Mouse (Mus musculus): ENCODE data around the gene Phc1.
"Not testable (repeated sequence)": the region's sequence is repeated elsewhere in the genome, so short reads cannot be mapped to it uniquely, and the experiment has no call there.

The Phc1 gene

GRCm38 (mm10) chr6:122340349-122341000 is at the start of gene Phc1:
Gene Phc1 (minus strand): TSS chr6:122340561.
- peak in 1 of 2 experiments; percentile 56 for DNase-seq

DNA sequence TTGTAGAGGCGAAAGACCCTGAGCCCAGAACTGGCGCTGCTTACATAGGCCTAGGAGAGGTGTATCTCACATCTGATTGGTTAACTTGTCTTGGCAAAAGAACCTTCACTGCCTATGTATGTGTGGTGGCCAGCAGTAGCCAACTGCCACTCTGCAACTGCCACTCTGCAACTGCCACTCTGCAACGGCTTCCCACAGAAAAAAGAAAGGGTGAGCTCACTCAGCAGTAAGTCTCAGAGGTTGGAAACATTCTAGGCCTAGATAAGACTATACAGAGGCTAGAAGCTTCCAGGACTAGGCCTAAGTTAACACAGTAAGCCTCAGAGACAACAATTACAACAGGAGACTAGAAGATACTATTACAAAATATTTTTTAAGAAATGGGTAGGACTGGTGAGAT is 49.6 kb upstream of the Phc1 start:
- DNase-seq: not testable (repeated sequence)

DNA sequence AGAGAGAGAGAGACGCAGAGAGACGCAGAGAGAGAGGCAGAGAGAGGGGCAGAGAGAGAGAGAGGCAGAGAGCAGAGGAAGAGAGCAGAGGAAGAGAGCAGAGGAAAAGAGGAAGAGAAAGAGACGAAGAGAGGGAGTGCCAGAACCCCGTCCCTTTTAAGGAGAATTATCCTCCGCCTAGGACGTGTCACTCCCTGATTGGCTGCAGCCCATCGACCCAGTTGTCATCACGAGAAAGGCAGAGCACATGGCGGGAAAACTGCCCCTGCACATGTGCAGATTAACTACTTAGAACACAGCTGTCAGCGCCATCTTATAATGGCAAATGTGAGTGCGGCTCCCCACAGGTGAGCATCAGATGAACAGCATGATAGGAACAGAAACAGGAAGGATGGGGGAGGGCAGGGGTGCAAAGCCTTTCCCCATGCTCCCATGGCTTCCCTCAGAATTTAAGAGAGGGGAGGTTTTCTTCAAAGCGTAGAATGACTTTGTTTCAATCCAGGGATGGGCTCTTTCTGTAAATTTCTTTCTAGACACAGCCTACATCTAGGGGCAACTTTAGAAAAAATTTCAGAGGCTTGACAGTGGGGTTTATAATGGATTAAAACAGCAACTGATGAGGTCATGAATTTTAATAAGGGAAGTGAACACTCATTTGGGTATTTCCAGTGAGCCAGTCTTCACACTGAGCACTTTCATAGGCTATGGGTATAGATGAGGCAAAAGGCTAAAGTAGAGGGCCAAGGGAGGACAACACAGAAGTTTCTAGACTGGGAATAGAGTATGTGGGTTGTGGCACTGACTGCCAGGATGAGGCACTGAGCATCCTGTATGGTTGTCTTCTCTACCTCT is 47.0 kb upstream of the Phc1 start:
- DNase-seq: not testable (repeated sequence)

- no peak for DNase-seq
Observed at GRCm38 (mm10) chr6:122385724-122386123, 45.4 kb upstream of the Phc1 start.

DNA sequence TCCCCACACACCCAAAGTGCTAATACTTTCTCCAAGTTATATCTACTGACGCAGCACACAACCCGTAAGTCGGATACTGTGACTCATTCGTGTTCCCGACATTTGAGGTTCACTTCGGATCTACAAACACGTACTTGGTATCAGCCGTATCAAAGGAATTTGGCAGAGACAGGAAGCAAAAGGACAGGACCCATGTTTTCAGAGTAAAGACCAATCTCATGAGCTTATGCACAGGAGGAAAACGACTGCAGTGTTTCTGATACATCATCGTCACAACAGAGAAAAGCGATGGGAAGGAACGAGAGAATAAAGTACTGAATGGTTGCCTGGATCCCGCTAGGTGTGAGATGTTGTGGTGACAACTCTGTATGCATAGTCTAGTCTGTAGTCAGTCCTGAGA is 44.5 kb upstream of the Phc1 start:
- DNase-seq: no peak

GRCm38 (mm10) chr6:122383211-122383610 is 42.9 kb upstream of the Phc1 start:
- DNase-seq: no peak

GRCm38 (mm10) chr6:122382046-122382445 is 41.7 kb upstream of the Phc1 start:
- no peak for DNase-seq

DNA sequence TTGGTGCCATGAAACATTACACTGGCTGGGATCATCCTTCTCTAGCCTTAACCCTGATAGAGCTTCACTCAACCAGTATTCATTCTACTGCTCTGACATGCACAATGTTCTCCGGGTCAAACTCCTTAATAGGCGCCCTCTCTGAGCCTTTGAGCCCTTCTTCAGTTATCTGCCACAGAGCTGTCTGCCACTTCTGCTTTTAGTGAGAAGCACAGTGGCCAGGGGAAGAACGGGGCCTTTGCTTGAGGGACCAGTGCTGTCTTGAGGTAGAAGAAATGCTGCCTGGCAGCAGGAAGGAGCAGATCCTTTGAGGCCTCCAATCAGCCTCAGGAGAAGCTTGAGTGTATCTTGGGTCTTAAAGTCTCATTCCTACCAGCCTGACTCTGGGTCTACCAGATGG is 27.9 kb upstream of the Phc1 start:
- no peak for DNase-seq

- DNase-seq: no peak
Observed at GRCm38 (mm10) chr6:122366976-122367375, 26.6 kb upstream of the Phc1 start.

- DNase-seq: no peak
Observed at GRCm38 (mm10) chr6:122366287-122366686, 25.9 kb upstream of the Phc1 start.

GRCm38 (mm10) chr6:122365706-122366105 is 25.3 kb upstream of the Phc1 start:
- no peak for DNase-seq

- DNase-seq: no peak
Observed at GRCm38 (mm10) chr6:122357089-122357488, 16.7 kb upstream of the Phc1 start.

- no peak for DNase-seq
Observed at GRCm38 (mm10) chr6:122355909-122356308, 15.5 kb upstream of the Phc1 start.

DNA sequence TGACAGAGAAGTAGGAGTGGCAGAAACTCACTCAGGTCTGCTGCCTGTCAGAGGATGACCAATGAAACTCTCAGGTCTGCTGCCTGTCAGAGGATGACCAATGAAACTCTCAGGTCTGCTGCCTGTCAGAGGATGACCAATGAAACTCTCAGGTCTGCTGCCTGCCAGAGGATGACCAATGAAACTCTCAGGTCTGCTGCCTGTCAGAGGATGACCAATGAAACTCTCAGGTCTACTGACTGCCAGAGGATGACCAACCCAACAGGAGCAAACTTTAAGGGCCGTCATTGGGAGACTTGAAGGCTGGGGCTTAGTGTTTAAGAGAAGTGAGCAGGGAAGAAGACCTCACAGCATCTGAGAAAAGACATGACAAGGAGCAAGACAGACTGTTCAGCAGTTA is 7.0 kb upstream of the Phc1 start:
- DNase-seq: not testable (repeated sequence)

DNA sequence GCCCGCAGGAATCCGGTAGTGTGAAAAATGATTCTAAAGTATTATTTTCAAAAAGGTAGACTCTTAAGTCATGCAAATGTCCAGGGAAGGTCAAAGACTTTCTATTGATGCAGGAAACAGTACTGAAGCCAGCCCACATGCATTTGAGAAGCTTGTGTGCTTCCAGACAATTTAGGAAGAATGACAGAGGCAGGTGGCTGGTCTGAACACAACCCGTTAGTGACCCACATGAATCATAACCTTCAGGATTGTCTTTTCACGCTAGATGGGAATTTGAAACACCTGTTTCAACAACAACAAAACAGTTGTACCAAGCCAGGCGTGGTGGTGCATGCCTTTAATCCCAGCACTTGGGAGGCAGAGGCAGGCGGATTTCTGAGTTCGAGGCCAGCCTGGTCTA is 6.0 kb upstream of the Phc1 start:
- DNase-seq: no peak

DNA sequence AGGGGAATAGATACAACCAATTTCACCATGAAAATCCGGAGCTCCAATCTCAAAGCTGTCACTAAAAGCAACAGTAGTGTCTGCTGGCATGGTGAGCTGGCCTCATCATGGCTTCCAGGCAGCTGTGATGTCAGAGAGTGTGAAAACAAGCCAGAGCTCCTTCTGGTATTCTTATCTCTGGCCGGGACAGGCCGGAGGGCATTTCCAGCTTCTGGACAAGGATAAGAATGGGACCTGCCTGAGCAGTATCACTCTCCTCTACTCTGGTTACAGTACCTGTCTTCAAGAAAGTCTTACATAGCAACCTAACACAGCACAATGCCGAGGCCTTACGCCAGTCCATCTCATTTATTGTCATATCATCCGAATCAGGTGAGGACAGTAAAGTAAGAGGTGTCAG is 5.4 kb upstream of the Phc1 start:
- no peak for DNase-seq

DNA sequence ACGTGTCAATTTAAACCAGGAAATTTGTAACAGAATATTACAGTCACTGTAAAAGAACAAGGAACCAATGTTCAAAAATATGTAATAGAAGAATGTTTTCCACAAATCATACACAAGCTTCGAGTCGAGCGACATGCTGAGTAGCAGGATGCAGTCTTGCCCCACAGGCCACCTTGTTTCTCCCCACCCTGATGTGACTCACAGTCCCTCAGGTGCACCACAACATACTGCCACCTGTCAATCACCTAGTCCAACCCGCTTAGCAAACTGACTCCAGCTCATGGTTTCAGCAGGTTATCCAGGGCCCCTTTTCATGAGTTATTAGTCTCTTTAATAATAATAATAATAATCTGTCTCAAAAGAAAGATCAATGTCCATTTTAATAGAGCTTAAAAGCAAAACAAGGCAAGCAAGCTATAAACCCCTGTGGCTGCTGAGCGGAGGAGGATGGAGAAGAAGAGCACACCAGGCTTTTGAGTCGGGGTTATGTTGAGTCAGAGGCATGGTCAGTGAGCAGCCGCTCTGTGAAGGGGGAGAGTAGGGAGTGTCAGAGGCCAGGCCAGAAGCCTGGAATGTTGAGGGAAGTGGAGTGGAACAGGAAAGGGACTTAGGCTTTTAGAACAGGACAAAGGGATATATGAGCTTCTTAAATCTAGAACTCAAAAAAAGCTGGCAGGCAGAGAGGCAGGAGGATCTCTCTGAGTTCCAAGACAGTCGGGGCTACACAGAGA is 4.2 kb upstream of the Phc1 start:
- DNase-seq: peak; percentile 21 to 43

- no peak for DNase-seq
Observed at GRCm38 (mm10) chr6:122343719-122344118, 3.4 kb upstream of the Phc1 start.

DNA sequence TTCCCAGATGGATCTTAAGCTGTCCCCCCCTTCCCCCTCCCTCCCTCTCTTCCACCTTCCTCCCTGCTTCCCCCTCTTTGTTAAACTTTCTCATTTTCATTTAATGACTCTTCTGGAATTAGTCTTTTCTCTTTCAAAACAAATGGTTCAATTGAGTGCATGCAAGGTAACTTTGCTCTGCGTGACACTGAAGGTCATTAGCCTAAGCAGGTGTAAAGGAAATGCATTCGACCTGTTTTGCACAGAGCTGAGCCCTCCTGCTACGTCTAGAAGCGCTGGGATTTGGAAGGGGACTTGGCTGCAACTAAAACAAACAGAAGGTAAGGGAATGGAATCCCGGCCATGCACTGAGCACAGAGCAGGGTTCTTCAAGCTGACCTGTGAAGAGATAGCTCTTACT is 1.8 kb upstream of the Phc1 start:
- no peak for DNase-seq

DNA sequence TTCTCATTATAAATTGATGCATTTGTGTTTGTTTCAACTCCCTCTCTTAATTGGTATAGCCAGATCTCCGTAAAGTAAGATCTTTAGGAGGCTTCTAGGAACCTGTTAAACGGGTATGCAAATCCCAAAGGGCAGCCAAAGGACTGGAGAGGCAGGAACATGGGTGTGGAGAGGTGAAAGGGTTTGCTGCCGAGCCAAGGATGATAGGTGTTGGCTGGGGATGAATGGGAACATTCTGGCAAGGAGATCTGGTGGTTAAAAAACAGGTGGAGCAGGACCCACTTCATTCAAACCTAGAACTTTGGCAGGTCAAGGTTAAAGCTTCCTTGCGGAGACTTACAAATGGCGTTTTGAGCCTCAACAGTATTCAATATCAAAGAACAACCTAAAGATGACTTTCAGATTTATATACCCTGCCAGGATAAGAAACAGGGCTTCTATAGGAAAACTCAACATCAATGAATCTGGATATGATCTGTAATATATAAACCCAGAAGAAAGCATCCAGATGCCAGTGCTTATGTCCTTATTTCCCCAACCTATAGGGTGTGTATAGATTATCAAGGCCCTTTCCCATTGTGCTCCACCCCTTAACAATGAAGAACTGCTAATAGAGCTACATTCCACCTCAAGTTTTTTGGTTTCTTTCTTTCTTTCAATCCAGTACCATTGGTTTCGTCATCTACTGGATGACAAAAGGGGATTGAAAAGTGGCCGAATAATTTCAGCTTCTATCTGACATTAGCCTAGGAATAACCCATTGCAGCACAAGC is 863 bp upstream of the Phc1 start:
- DNase-seq: no peak

- peak; percentile 92 to 96 for DNase-seq
Observed at GRCm38 (mm10) chr6:122339648-122340341, 566 bp downstream of the Phc1 start.

DNA sequence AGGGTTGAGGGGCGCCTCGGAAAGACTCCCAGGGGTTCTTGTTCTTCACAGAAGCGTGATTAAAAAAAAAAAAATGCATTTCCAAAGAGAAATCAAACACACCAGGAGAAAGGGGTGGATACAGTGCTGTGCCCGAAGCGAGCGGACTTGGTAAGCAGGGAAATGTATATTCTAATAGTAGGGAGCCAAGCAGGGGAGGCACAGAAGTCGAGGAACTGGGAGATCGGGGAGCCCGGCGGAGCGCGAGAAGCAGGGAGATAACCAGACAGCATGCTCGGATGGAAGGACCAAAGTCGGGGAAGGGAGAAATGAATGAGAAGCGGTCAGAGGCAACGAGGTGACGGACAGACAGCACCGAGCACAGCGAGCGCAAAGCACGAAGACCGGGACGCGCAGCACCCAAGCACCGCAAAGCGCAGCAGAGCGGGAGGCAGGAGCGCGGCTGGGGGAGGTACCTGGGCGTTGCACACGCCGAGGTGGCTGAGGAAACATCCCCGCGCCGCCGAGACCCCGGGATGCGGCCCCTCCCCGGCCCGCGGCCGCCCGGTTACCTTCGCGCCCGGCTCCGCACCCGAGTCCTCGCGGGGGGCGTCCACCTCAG is 1.2 kb downstream of the Phc1 start:
- DNase-seq: peak; percentile 77 to 85

All from kidney, postnatal 4 days (tissue).